ENCODE assay signal across 9 mouse cellular contexts in genomic region chr17:30681604-30682003, GRCm38 (mm10). TPM values are rescaled to one million over a fixed set of nuclear protein-coding genes. Genes with fewer than 3 reads are reported as not detected.
DNase-seq lines count a peak whose midpoint lies in the region; TF ChIP-seq lines count a peak whose summit lies in the region.
"Had no signal": no experiment of that assay in that cellular context is flagged by ENCODE, and none has a peak within 500 bp of the region (broad histone marks: within the 10 kb centered on the region; RNA-seq: fewer than 3 reads in every experiment).

No protein-coding gene starts in this region.

- no peak overlapping the region for H3K4me3 ChIP-seq in thymus, adult 2 months (ENCODE audit: control insufficient read depth, insufficient read depth, low read length)
- H3K4me3 ChIP-seq: limb, embryonic 15.5 days had no signal

- TF ChIP-seq CTCF in thymus, adult 2 months (IDR thresholded peaks at IDR 0.05; ENCODE audit: borderline replicate concordance, control insufficient read depth, extremely low read depth, insufficient read depth, low read length, poor library complexity), result peak; percentile 68; the same call in 1 of the 2 replicates

- peak; percentile 54 for DNase-seq in gastrocnemius, postnatal 10 days
- no peak for DNase-seq in gastrocnemius, adult 8-10 months (ENCODE audit: low spot score in 2 of 2)
- DNase-seq in 3134 (ENCODE audit: extremely low read depth, insufficient read length, low spot score), result peak; percentile 24
- DNase-seq in Muller cell, postnatal 12 days (ENCODE audit: inconsistent ontology term), result peak; percentile 8
- peak; percentile 13 to 18 for DNase-seq in cerebellum, postnatal 36 days
- DNase-seq in kidney, postnatal 14 days, result peak; percentile 60
- DNase-seq in mesoderm, embryonic 11.5 days (ENCODE audit: low read depth, low spot score), result peak; percentile 80
- DNase-seq in thymus, adult 2 months, result peak; percentile 77

- no peaks in the 10 kb centered on the region for H3K4me1 ChIP-seq in thymus, adult 2 months (replicated peaks; ENCODE audit: control insufficient read depth, insufficient read depth, low read length)
- H3K4me1 ChIP-seq: limb, embryonic 15.5 days had no signal

- H3K27ac ChIP-seq in thymus, adult 2 months (ENCODE audit: control insufficient read depth, insufficient read depth, low read length), result no peak overlapping the region
- H3K27ac ChIP-seq: limb, embryonic 15.5 days had no signal

- 47% methylated on average over 5 of the region's 5 CpGs for WGBS in thymus, adult 2 months

- no peaks in the 10 kb centered on the region for H3K27me3 ChIP-seq in thymus, adult 2 months (ENCODE audit: control insufficient read depth, insufficient read depth, low read length)
- H3K27me3 ChIP-seq: limb, embryonic 15.5 days had no signal

- no peak for TF ChIP-seq POLR2A in thymus, adult 2 months (IDR thresholded peaks at IDR 0.05; ENCODE audit: control insufficient read depth, extremely low read depth, insufficient read depth, low read length, poor library complexity)

- H3K36me3 ChIP-seq in thymus, adult 2 months (ENCODE audit: control insufficient read depth, insufficient read depth, low read length), result 0 out of 2 replicates have a peak, but pooled peaks cover 4% of the 10 kb centered on the region
- H3K36me3 ChIP-seq: limb, embryonic 15.5 days had no signal

RNA-seq across cellular contexts. Expression of gene Glo1, which starts 54.9 kb away (rescaled TPM):
- total RNA-seq in gastrocnemius, postnatal 10 days (2021), result 100 to 1,000 TPM; 138 to 140 TPM
- 100 to 1,000 TPM; 174 to 196 (median 184) TPM for total RNA-seq in gastrocnemius, adult 8-10 months (2022)
- 43.5 and 43.6 TPM in 2 replicates for polyA plus RNA-seq in thymus, adult 2 months (2012; rRNA removed)

RNA-seq across cellular contexts. Expression of gene Dnah8, which starts 57.5 kb away (rescaled TPM):
- total RNA-seq in gastrocnemius, postnatal 10 days (2021), result 1 to 10 TPM; 1.2 to 2.1 TPM
- under 1 TPM in 2 of 4 experiments, not detected in 2; 0.18 to 0.24 TPM for total RNA-seq in gastrocnemius, adult 8-10 months (2022)
- polyA plus RNA-seq in thymus, adult 2 months (2012; rRNA removed), result 51.3 and 58.4 TPM in 2 replicates

Comparison
In these comparisons a context has a peak if more than half of its experiments do, and no peak if none do; other contexts are left out.
1. DNase-seq: peak in gastrocnemius, postnatal 10 days (single experiment), 3134 (single experiment), Muller cell, postnatal 12 days (single experiment), cerebellum, postnatal 36 days (2 of 2), kidney, postnatal 14 days (single experiment), mesoderm, embryonic 11.5 days (single experiment) and thymus, adult 2 months (single experiment); none in gastrocnemius, adult 8-10 months (0 of 2).